Mouse (Mus musculus) testis, adult 2 months (tissue): Measurements from ENCODE around the gene Ifi35. TPM values are rescaled to one million over a fixed set of nuclear protein-coding genes. Genes with fewer than 3 reads are reported as not detected.
"Not testable (repeated sequence)": the region's sequence is repeated elsewhere in the genome, so short reads cannot be mapped to it uniquely, and the experiment has no call there.

Experiments used
- H3K27ac ChIP-seq: fragments of 200-500 bp; 2 replicates; pipeline ENCODE4 v1.5.1; 2012; ENCODE audit warnings: low read depth, low read length; ENCODE audit not compliant: control insufficient read depth, insufficient read depth
- H3K27me3 ChIP-seq: fragments of 200-500 bp; 2 replicates; pipeline ENCODE4 v1.6.1; 2012; ENCODE audit warnings: mild to moderate bottlenecking, low read length, moderate library complexity; ENCODE audit not compliant: control insufficient read depth, insufficient read depth
- H3K36me3 ChIP-seq: fragments of 200-500 bp; 2 replicates; pipeline ENCODE4 v1.6.1; 2012; ENCODE audit warnings: mild to moderate bottlenecking, low read length; ENCODE audit not compliant: control insufficient read depth, insufficient read depth
- H3K4me1 ChIP-seq: fragments of 200-500 bp; 2 replicates; pipeline ENCODE4 v1.6.1; 2012; ENCODE audit warnings: low read length; ENCODE audit not compliant: control insufficient read depth, insufficient read depth
- H3K4me3 ChIP-seq: fragments of 200-500 bp; 2 replicates; pipeline ENCODE4 v1.5.1; 2012; ENCODE audit warnings: low read depth, mild to moderate bottlenecking, low read length, moderate library complexity, mixed read lengths; ENCODE audit not compliant: control insufficient read depth
- CTCF ChIP-seq: fragments of 200-500 bp; IDR thresholded peaks from 2 replicates; pipeline ENCODE4 v1.5.1; 2012; ENCODE audit warnings: low read depth, mild to moderate bottlenecking, inconsistent platforms, low read length, moderate library complexity; ENCODE audit not compliant: control insufficient read depth, insufficient read depth, insufficient replicate concordance
- POLR2A ChIP-seq: fragments of 200-500 bp; IDR thresholded peaks from 2 replicates; pipeline ENCODE4 v1.6.1; 2012; ENCODE audit warnings: low read depth, mild to moderate bottlenecking, inconsistent platforms, low read length, moderate library complexity; ENCODE audit not compliant: control insufficient read depth
- polyA plus RNA-seq: library from polyadenylated mRNA; depleted of rRNA; stranded (reverse); fragments of >200 nt; gene quantifications from 2 replicates; pipeline ENCODE4 v1.2.3, GENCODE M21; 2012

Ifi35 gene
- polyA plus RNA-seq, 1 experiment = 3.2 TPM

DNA sequence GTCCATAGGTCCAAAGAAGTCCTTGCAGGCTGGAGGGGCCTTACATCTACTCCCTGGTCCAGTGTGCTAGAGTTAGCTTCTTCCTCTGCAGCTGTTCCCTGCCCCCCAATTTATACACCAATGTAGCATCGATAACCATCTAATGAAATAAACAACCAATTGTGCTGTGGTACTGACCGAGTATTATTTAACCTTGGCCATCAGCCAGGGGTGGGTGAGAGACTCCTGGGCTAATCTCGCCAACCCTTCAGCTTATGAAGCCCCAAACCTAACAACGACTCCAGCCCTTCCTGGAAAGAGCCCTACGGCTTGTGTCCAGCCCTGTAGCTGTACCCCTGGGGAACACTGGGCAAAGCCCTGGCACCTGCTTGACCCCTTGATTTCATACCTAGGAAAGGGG lies 26.1 kb downstream of the Ifi35 start:
- no peaks in the 10 kb centered on the region for H3K27me3 ChIP-seq
- H3K4me1 ChIP-seq = peaks cover 12% of the 10 kb centered on the region
- H3K36me3 ChIP-seq = no peaks in the 10 kb centered on the region
- H3K4me3 ChIP-seq = no peak overlapping the region
- no peak for TF ChIP-seq CTCF
- no peak for TF ChIP-seq POLR2A
- no peak overlapping the region for H3K27ac ChIP-seq

DNA sequence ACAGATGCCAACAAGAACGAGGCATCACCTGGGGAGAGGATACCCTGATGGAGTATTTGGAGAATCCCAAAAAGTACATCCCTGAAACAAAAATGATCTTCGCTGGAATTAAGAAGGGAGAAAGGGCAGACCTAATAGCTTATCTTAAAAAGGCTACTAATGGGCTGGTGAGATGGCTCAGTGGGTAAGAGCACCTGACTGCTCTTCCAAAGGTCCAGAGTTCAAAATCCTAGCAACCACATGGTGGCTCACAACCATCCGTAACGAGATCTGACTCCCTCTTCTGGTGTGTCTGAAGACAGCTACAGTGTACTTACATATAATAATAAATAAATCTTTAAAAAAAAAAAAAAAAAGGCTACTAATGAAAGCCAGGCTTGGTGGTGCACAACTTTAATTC lies 28.2 kb downstream of the Ifi35 start:
- not testable (repeated sequence) for H3K36me3 ChIP-seq, H3K27ac ChIP-seq, H3K27me3 ChIP-seq, H3K4me3 ChIP-seq
- peaks cover 14% of the 10 kb centered on the region for H3K4me1 ChIP-seq

DNA sequence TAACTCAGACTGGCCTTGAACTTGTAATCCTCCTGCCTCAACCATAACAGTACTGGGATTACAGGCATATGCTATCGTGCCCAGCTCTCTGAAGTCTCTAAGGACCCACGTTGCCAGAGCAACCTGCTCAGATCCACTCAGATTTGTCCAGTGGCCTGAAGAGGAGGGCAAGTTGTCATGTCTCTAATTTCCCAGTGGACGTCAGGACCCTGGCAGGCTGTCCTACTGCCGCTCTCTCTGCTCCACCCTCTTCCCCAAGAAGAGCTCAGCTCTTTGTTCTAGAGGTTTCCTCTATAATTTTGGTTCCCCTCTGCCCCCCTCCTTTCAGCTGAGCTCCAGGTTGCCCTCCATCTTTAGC lies 29.0 kb downstream of the Ifi35 start:
- Histone ChIP-seq H3K4me1 (peaks cover 14% of the 10 kb centered on the region), H3K27ac (no peak overlapping the region), H3K4me3 (no peak overlapping the region), H3K36me3 (no peaks in the 10 kb centered on the region), H3K27me3 (no peaks in the 10 kb centered on the region)
- TF ChIP-seq CTCF (no peak), POLR2A (no peak)

DNA sequence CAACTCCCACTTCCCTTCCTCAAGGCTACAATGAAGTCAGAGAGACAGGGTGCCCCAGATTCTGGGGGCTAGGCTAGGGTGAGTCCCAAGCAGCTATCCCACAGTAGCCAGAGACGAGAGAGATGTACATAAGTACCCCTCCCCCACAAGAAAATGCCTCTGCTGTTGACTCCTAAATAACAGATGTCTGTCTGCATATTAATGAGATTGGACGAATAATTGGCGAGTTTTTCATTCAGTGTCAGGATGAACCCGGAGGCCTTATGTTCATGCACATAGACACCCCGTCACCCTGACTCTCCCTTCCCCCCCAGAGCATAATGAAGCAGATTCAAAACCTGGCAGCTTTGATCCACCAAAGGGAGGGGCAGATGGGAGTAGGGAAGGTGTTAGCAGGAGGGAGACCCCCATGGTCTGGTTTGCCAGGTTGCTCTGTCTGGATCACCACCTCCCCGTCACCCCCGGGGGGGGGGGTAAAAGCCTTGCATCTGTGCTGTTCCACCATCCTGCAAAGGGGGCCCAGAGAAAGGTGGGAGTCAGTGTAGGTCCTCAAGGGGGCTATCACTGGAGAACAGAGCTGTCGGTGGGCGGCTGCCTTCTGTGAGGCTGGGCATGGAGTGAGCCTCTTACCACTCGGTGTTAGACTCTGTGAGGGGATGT lies 29.5 kb downstream of the Ifi35 start:
- no peaks in the 10 kb centered on the region for H3K36me3 ChIP-seq
- H3K27me3 ChIP-seq = no peaks in the 10 kb centered on the region
- no peak overlapping the region for H3K4me3 ChIP-seq
- H3K4me1 ChIP-seq = peaks cover 11% of the 10 kb centered on the region
- H3K27ac ChIP-seq = no peak overlapping the region
- TF ChIP-seq CTCF = no peak
- TF ChIP-seq POLR2A = no peak

DNA sequence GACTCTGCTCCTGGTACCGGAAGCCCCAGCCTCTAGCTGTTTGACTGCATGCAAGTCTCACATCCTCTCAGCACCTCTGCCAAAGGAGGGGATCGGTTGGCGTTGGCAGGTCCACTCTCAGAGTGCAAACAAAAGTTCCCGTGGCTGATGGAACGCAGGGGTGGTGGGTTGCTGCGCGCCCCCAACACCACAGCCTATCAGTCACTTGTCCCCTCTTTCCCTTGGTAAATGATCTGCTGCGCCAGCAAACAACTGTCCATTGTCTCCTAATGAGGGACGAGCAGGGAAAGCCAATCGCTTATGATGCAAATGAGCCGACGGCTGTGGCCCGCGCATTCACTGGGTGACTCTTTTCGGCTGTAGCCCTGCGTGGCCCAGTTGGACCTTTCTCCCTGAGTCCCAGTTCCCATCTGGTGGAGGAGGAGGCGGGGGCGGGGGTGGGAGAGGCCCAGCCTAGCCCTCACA lies 31.0 kb downstream of the Ifi35 start:
- H3K27ac ChIP-seq = 0 out of 2 replicates have a peak overlapping the region, but pooled peaks have one; percentile 54
- peaks cover 8% of the 10 kb centered on the region for H3K4me1 ChIP-seq
- H3K4me3 ChIP-seq = peak overlapping the region; percentile 72

DNA sequence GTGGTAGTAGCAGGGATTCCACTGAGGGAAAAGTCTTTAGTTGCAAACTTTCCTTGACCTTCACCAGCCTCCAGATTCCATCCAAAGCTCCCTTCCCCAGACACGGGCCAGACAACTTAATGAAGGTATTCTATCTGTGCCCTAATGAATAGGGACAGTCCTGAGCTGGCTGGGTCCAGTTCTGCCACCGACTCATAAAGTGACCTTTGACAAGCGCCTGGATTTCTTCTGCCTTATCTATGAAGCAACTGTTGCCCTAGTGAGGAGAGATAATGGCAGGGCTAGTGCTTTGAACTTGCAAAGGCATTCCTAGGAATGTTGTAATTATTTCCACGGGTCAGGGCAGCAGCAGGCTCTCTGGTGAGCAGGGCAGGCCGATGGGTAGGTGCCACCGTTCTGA lies 32.7 kb downstream of the Ifi35 start:
- no peaks in the 10 kb centered on the region for H3K27me3 ChIP-seq
- peaks cover 8% of the 10 kb centered on the region for H3K4me1 ChIP-seq
- H3K36me3 ChIP-seq = no peaks in the 10 kb centered on the region
- H3K4me3 ChIP-seq = no peak overlapping the region
- TF ChIP-seq CTCF (no peak), POLR2A (no peak)
- H3K27ac ChIP-seq = no peak overlapping the region

More for the DNA sequence above, 31.0 kb downstream of the Ifi35 start:
- H3K36me3 ChIP-seq = no peaks in the 10 kb centered on the region
- TF ChIP-seq POLR2A (no peak), CTCF (no peak)
- H3K27me3 ChIP-seq = no peaks in the 10 kb centered on the region

DNA sequence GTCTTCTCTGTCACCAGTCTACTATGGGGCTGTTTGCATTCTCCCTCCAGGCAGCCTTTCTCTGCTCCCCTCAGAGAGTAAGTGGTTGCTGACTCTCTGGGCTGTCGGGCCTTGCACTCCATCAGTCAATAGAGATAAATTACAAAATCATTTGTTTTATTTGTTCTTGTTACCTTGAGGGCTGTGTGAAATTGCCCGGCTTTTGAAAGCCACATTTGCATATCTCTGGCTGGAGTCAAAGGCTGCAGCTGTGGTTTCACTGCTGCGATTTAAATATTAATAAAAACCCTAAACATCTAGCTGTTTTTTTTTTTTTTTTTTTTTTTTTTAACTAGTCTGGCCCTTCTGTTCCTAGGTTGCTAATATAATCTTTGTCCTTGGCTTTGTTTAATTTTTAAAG lies 35.6 kb downstream of the Ifi35 start:
- no peaks in the 10 kb centered on the region for H3K27me3 ChIP-seq
- no peak overlapping the region for H3K4me3 ChIP-seq
- peaks cover 5% of the 10 kb centered on the region for H3K4me1 ChIP-seq
- 0 out of 2 replicates have a peak overlapping the region, but pooled peaks have one; percentile 25 for H3K27ac ChIP-seq
- no peak for TF ChIP-seq POLR2A
- H3K36me3 ChIP-seq = no peaks in the 10 kb centered on the region

DNA sequence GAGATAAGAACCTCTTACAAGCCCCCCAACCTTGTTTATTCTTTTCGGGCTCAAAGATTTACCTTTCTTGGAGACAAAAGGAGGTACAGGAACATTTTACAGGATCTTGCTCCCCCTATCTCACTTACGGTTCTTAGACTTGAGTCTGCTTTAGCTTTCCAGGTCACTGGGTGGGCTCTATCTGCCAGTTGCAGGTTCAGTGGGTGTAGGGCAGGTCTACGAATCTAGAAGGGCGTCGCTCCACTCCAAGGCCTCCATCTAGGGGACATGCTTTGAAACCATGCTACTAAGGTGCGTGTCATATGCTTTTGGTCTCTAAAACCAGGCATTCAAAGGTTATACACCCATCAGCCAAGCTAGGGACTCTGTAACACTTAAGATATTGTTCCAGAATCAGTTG lies 36.0 kb downstream of the Ifi35 start:
- H3K4me3 ChIP-seq = no peak overlapping the region
- TF ChIP-seq CTCF (no peak), POLR2A (no peak)
- no peaks in the 10 kb centered on the region for H3K36me3 ChIP-seq
- no peaks in the 10 kb centered on the region for H3K27me3 ChIP-seq
- no peak overlapping the region for H3K27ac ChIP-seq
- peaks cover 2% of the 10 kb centered on the region; the same call in 1 of the 2 replicates for H3K4me1 ChIP-seq
